Mouse (Mus musculus): ENCODE measurements around the gene Surf2. TPM values are rescaled to one million over a fixed set of nuclear protein-coding genes. Genes with fewer than 3 reads are reported as not detected.

The Surf2 gene
- polyA plus RNA-seq, 1 experiment = 33.8 TPM

DNA sequence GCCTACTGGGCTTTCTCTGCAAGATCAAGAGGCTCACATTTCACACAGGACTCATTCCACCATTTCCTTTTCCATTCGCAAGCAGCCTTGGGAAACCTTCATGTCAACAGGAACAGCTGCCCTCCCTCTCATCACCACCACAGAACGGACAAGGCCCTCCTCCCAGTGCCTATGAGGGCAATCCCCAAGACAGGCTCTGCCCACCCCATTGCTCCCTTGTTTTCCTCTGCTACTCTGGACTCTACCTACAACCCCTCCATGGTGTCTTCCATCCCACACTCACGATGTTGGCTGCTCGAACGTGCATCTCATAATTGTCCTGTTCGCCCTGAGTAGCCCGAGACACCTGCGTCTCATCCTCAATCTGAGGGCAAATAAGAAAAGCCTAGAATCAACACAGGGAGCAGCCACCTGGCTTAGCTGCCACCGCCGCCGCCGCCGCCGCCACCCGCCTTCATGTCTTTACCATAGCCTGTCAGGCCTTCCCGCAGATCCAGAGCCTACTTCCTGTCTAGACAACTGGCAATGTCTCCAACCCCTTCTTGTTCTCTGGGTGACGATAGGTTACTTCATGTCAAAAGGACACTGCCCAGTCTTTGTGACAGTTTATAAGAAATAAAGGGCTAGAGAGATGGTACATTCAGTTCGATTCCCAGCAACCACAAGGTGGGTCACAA, 7.3 kb upstream of the Surf2 start:
- peaks cover 21% of the 10 kb centered on the region for H3K36me3 ChIP-seq (ENCODE audit: control insufficient read depth, insufficient read depth, low read length)
- H3K4me1 ChIP-seq (replicated peaks; ENCODE audit: control insufficient read depth, insufficient read depth, low read length) = peaks cover 28% of the 10 kb centered on the region
- DNase-seq = peak; percentile 38
- H3K4me3 ChIP-seq (ENCODE audit: control insufficient read depth, insufficient read depth, low read length) = no peak overlapping the region
- peak overlapping the region; percentile 50; the same call in 1 of the 2 replicates for H3K27ac ChIP-seq (ENCODE audit: control insufficient read depth, insufficient read depth, low read length)
- TF ChIP-seq POLR2A (IDR thresholded peaks at IDR 0.05; ENCODE audit: control insufficient read depth, extremely low read depth, insufficient read depth, low read length, poor library complexity) (no peak), CTCF (IDR thresholded peaks at IDR 0.05; ENCODE audit: borderline replicate concordance, control insufficient read depth, extremely low read depth, insufficient read depth, low read length, poor library complexity) (no peak)
- no peaks in the 10 kb centered on the region for H3K27me3 ChIP-seq (ENCODE audit: control insufficient read depth, insufficient read depth, low read length)
- WGBS = 34% methylated on average over 18 of the region's 18 CpGs

- no peak overlapping the region for H3K27ac ChIP-seq (ENCODE audit: control insufficient read depth, insufficient read depth, low read length)
- no peak for DNase-seq
- peaks cover 28% of the 10 kb centered on the region for H3K4me1 ChIP-seq (replicated peaks; ENCODE audit: control insufficient read depth, insufficient read depth, low read length)
- no peak overlapping the region for H3K4me3 ChIP-seq (ENCODE audit: control insufficient read depth, insufficient read depth, low read length)
- TF ChIP-seq CTCF (IDR thresholded peaks at IDR 0.05; ENCODE audit: borderline replicate concordance, control insufficient read depth, extremely low read depth, insufficient read depth, low read length, poor library complexity) = no peak
- no peak for TF ChIP-seq POLR2A (IDR thresholded peaks at IDR 0.05; ENCODE audit: control insufficient read depth, extremely low read depth, insufficient read depth, low read length, poor library complexity)
- H3K27me3 ChIP-seq (ENCODE audit: control insufficient read depth, insufficient read depth, low read length) = no peaks in the 10 kb centered on the region
- H3K36me3 ChIP-seq (ENCODE audit: control insufficient read depth, insufficient read depth, low read length) = peaks cover 23% of the 10 kb centered on the region
Observed at GRCm38 (mm10) chr2:26909387-26909784, 6.8 kb upstream of the Surf2 start.

DNA sequence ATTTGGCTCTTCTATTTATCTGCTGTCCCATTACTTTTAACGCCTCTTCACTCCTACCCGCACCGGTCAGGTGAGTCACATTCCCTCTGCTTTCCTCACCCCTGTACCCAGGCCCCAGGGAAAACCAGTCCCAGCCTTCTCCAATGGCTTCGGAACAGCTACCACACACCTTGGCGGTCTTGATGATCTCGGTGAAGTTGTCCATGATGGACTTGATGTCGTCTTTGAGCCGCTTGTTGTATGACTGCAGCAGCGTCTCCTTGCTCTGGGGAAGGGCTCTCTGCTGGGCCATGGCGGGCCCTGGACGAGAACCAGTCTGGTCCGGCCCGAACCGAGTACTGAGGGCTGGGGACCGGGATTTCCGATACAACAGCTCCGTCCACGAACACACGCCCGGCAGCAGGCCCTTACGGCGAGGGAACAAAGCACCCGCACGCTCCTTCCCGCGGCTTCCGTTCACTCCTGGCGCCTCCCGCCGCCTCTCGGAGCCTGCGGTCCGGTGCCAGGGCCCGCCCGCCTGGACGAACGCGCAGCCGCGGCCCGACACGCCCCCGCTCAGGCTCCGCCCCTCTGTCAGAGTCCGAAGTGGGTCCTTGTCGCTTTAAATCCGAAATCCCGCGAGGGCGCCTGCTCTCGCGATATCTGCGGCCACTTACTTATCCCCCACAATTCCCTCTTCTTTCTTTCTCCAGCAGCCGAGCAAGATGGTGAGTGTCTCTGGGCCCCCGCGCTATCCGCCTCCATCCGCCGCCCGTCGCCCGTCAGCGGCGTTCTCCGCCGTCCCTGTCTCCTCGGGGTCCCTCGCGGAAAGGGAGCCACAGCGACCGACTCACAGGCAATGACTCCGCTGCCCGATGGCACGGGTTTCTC, 5.8 kb upstream of the Surf2 start, which contains the start of the genes Med22 and Rpl7a:
Gene Med22, minus strand, starts transcription at position 554 of the 870 bp plus-strand sequence.
Gene Rpl7a, plus strand, starts transcription at position 641 of the 870 bp plus-strand sequence.
- under 1% methylated on average over 74 of the region's 74 CpGs for WGBS
- H3K36me3 ChIP-seq (ENCODE audit: control insufficient read depth, insufficient read depth, low read length) = peaks cover 23% of the 10 kb centered on the region
- TF ChIP-seq CTCF (IDR thresholded peaks at IDR 0.05; ENCODE audit: borderline replicate concordance, control insufficient read depth, extremely low read depth, insufficient read depth, low read length, poor library complexity) = 0 out of 2 replicates have a peak, but pooled peaks have one; percentile 39
- TF ChIP-seq POLR2A (IDR thresholded peaks at IDR 0.05; ENCODE audit: control insufficient read depth, extremely low read depth, insufficient read depth, low read length, poor library complexity) = peak; percentile 94

DNA sequence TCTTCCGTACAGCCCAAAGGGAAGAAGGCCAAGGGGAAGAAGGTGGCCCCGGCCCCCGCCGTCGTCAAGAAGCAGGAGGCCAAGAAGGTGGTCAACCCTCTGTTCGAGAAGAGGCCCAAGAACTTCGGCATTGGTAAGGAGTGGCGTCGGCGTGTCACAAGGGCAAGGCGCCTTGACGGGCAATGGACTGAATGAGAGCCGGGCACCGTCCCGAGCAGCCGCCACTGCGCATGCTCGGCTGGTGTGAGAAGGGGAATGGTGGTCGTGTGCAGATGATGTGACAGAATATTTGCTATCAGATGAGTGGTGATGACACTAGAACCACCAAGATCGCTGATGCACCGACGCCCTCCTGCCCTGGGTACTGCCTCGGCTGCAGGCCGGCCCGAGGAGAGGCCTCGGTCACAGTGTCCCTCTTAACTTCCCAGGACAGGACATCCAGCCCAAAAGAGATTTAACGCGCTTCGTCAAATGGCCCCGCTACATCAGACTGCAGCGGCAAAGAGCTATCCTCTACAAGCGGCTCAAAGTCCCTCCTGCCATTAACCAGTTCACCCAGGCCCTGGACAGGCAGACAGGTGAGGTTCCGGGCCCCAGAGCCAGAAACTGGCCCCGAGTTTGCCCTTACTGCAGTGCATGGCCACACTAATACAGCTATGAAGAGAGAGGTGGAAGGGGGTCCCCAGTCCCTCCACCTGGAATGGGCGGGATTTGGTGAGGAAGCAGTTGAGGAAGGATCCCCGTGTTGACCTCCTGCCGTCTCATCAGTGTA, 5.0 kb upstream of the Surf2 start:
- no peak for DNase-seq
- Histone ChIP-seq H3K4me1 (replicated peaks; ENCODE audit: control insufficient read depth, insufficient read depth, low read length) (peaks cover 35% of the 10 kb centered on the region), H3K4me3 (ENCODE audit: control insufficient read depth, insufficient read depth, low read length) (peak overlapping the region; percentile 84), H3K27me3 (ENCODE audit: control insufficient read depth, insufficient read depth, low read length) (no peaks in the 10 kb centered on the region), H3K36me3 (ENCODE audit: control insufficient read depth, insufficient read depth, low read length) (peaks cover 23% of the 10 kb centered on the region), H3K27ac (ENCODE audit: control insufficient read depth, insufficient read depth, low read length) (peak overlapping the region; percentile 13)
- under 1% methylated on average over 37 of the region's 37 CpGs for WGBS
- TF ChIP-seq POLR2A (IDR thresholded peaks at IDR 0.05; ENCODE audit: control insufficient read depth, extremely low read depth, insufficient read depth, low read length, poor library complexity) (no peak), CTCF (IDR thresholded peaks at IDR 0.05; ENCODE audit: borderline replicate concordance, control insufficient read depth, extremely low read depth, insufficient read depth, low read length, poor library complexity) (no peak)

More for the DNA sequence above, 5.8 kb upstream of the Surf2 start, which contains the start of the genes Med22 and Rpl7a:
- Histone ChIP-seq H3K4me3 (ENCODE audit: control insufficient read depth, insufficient read depth, low read length) (peak within 1 kb of the TSS; percentile 84), H3K27me3 (ENCODE audit: control insufficient read depth, insufficient read depth, low read length) (no peaks in the 10 kb centered on the region), H3K27ac (ENCODE audit: control insufficient read depth, insufficient read depth, low read length) (peak within 1 kb of the TSS; percentile 13), H3K4me1 (replicated peaks; ENCODE audit: control insufficient read depth, insufficient read depth, low read length) (peaks cover 31% of the 10 kb centered on the region)
- DNase-seq = peak; percentile 99

- Histone ChIP-seq H3K4me3 (ENCODE audit: control insufficient read depth, insufficient read depth, low read length) (peak overlapping the region; percentile 84; the same call in 1 of the 2 replicates), H3K27me3 (ENCODE audit: control insufficient read depth, insufficient read depth, low read length) (no peaks in the 10 kb centered on the region), H3K27ac (ENCODE audit: control insufficient read depth, insufficient read depth, low read length) (no peak overlapping the region), H3K4me1 (replicated peaks; ENCODE audit: control insufficient read depth, insufficient read depth, low read length) (peaks cover 44% of the 10 kb centered on the region), H3K36me3 (ENCODE audit: control insufficient read depth, insufficient read depth, low read length) (peaks cover 23% of the 10 kb centered on the region)
- 81% methylated on average over 5 of the region's 5 CpGs for WGBS
- TF ChIP-seq CTCF (IDR thresholded peaks at IDR 0.05; ENCODE audit: borderline replicate concordance, control insufficient read depth, extremely low read depth, insufficient read depth, low read length, poor library complexity) = no peak
- no peak for TF ChIP-seq POLR2A (IDR thresholded peaks at IDR 0.05; ENCODE audit: control insufficient read depth, extremely low read depth, insufficient read depth, low read length, poor library complexity)
- no peak for DNase-seq
Observed at GRCm38 (mm10) chr2:26912253-26912770, 3.9 kb upstream of the Surf2 start.
